Mouse (Mus musculus) embryo, embryonic 9.5 days (tissue): ENCODE results near the gene 4921517D22Rik.
"Not testable (repeated sequence)": the region's sequence is repeated elsewhere in the genome, so short reads cannot be mapped to it uniquely, and the experiment has no call there.

ENCODE experiments used
- DNase-seq: peaks from one replicate; pipeline ENCODE4 v3.0.0-alpha.2; 2017; ENCODE audit errors: extremely low spot score

4921517D22Rik gene

GRCm38 (mm10) chr13:59694008-59694407, at the start of gene 4921517D22Rik:
TSS of gene 4921517D22Rik (minus strand) at chr13:59694108.
- no peak for DNase-seq

- DNase-seq, result no peak
Observed at GRCm38 (mm10) chr13:59741697-59742096, 47.8 kb upstream of the 4921517D22Rik start.

DNA sequence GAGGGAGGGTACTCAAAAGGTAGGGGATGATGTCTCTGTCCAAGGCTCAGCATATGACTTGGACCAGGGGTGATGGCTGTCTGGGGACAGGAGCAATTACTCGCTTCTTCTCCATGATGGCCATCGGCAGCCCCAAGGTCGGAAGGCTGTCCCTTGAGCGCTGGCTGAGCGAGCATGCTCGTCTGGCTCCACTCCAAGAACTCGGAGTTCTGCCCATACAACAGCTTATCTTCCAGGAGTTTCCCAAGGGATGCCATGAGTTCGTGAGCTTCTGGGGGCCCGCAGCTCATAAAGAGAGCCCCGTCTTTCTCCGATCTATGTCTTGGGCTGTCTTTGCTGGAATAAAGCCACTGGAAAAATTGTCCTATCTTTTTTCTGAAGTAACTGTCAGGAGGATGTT, 47.2 kb upstream of the 4921517D22Rik start:
- no peak for DNase-seq

GRCm38 (mm10) chr13:59739397-59739796, 45.5 kb upstream of the 4921517D22Rik start:
- DNase-seq, result no peak

GRCm38 (mm10) chr13:59738455-59738854, 44.5 kb upstream of the 4921517D22Rik start:
- DNase-seq, result no peak

DNA sequence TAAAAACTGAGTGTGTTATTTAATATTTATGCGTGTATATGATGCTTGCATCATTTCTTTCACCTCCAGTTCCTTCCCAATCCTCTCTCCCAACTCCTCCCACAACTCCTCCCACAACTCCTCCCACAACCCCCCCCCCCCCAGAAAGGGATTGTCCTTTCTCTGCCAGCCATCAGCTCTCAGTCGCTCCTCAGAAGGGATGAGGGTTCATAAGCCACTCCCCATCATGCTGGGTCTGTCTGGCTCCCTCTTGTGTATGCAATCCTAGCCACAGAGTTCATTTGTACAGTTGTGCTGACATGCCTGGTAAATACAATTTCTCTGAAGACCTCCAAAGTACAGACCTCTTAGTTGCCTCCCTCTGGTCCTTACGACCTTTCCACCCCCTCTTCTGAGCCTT, 41.3 kb upstream of the 4921517D22Rik start:
- DNase-seq, result peak; percentile 34

DNA sequence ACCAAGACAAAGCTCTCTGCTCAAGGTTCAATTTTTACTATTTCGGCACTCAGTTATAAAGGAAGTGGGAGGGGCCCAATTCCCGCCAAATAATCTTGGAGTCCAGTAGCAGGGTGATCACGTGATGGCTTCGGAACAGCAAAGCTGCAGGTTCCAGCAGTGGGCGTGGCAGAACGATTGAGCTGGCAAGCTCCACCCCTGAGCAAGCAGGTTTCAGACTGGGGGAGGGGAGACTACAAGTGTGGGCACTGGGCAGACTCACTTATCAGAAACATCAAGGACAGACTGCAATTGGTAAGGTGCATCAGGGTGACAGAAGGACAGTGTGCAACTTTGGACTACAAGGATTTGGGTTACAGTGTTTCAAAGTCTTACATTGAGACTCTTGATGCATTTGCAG, 40.4 kb upstream of the 4921517D22Rik start:
- not testable (repeated sequence) for DNase-seq

DNA sequence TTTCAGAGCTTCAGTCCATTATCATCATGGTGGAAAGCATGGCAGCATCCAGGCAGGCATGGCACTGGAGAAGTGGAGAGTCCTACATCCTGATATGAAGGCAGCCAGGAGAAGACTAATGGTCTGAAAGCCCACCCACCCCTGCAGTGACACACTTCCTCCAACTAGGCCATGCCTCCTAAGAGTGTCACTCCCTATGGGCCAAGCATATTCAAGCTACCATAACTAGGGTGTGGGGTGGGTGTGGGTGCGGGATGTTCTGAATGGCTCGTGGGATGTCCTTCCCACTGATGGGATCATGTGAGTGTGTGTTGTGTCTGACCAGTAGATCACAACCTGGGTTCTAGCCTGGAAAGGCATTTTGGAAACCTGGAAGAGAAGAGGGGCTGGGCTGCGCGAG, 40.0 kb upstream of the 4921517D22Rik start:
- DNase-seq, result no peak

GRCm38 (mm10) chr13:59731652-59732051, 37.7 kb upstream of the 4921517D22Rik start, which contains the start of gene Spata31d1d:
TSS of gene Spata31d1d (minus strand) at chr13:59731752.
- DNase-seq, result no peak

- DNase-seq, result peak; percentile 87
Observed at GRCm38 (mm10) chr13:59728378-59729093, 34.6 kb upstream of the 4921517D22Rik start.

DNA sequence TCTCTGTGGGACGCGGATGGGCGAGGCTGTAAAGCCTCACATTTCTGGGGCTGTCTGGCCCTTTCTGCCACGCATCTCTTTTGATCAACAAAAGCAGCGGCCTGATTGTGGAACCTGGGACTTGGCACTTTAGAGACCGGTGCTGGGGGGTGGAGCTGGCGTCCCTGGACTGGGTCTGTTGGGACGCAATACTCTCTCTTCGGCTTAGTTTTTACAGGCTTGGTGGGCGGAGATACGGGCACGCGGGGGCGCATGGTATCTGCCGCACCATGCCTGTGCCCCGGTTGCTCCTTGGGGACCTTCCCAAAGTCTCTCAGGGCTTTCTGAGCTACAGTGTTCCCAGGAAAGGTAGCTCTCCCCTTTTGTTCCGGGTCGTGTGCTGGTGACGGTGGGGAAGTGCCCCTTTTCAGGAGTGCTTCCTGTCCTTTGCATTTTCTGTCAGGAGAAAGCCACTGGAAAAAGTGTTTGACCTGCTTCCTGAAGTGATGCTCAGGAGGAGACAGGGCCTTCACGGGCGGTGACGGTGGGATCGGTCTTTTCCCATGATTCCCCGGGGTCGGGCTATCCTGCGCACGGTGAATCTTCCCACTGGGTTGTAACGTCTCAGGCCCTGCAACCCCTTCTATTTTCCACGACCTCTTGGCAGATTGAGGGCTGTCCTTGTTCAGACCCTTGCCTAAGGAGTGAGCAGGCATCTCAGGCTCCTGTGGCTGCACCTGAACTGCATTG, 32.4 kb upstream of the 4921517D22Rik start:
- DNase-seq, result no peak

GRCm38 (mm10) chr13:59722089-59722488, 28.2 kb upstream of the 4921517D22Rik start:
- not testable (repeated sequence) for DNase-seq

- DNase-seq, result no peak
Observed at GRCm38 (mm10) chr13:59719475-59719874, 25.6 kb upstream of the 4921517D22Rik start.

DNA sequence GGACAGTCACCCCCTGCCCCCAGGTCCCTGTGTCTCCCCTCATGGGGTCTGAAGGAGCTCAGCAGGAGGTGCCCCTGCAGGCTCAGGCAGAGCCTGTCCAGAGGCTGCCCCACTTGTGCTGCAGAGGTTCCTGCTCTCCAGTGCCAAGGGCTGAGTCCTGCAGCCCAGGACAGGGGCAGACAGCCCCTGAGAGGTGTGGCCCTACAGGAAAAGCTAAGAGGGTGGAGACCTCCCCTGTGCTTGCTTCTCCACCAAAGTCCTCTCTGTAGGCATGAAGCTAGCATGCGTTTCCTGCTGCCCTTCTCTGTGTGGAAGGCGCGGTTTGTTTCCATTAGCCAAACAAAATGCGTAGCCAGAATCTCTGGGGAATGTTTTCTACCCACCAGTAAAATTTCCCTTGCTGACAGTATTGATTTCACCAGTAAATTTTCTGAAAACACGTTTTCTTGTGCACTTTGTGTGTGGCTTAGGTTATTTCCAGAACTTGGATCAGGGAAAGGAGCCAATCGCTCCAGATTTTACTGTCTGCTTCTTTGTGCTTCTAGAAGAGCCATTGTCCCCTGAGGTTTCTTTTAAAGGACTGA, 25.0 kb upstream of the 4921517D22Rik start:
- not testable (repeated sequence) for DNase-seq

DNA sequence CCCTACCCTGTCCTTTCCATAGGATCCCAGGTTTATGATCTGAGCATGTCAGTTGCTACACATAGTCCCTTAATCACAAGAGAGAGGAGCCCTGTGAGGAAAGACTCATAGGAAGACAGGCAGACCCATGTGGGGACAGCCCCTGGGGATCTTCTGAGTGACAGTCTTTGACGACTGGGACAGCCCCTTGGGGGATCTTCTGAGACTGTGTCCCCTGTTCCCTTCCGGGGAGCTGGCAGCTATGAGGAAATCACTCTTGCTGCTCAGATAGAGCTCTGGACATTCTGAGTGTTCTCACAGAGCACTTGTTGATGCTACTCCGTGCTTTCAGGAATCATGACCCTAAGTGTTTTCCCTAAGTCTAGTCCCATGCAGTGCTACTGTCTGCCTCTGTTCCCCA, 19.8 kb upstream of the 4921517D22Rik start:
- no peak for DNase-seq

- DNase-seq, result not testable (repeated sequence)
Observed at GRCm38 (mm10) chr13:59711984-59712383, 18.1 kb upstream of the 4921517D22Rik start, which contains the start of gene Spata31d1b. TSS of gene Spata31d1b (plus strand) at chr13:59712284.

DNA sequence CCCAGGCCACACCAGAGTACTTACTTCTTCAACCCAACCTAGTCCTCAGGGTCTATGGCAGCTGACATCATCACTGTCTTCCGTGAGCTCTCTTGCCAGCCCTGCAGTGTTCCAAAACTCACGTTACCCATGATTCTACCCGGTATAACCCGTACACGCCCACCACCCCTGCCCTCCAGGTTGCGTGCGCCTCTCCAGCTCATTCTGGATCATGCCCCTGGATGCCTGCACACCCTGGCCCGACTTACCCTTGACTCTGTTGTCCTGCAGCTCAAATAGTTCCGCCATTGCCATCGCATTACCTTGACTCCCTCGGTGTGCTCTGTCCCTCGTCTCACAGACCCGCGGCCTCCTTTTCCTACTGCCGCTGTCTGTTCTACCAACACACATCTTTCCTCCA, 16.3 kb upstream of the 4921517D22Rik start, which contains the start of gene Spata31d1a:
Spata31d1a (minus strand) TSS at position 101 of the 400 bp plus-strand sequence.
- DNase-seq, result no peak

DNA sequence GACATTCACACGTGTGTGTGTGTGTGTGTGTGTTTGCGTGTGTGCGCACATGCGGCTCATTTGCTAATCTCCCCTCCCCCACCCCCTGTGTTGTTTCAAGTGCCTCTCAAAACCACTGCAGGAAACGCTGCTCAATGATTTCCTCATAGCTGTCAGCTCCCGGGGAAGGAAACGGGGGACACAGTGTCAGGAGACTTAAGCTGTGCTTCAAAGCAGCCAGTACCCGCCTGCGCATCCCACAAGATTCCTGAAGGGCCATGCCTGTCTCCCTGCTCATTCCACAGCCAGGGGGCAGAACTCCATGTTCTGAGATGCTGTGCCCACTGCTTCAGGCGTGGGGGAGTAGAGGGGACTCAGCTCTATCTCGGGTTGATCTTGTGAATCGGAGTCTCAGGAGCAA, 10.7 kb upstream of the 4921517D22Rik start:
- peak; percentile 22 for DNase-seq

DNA sequence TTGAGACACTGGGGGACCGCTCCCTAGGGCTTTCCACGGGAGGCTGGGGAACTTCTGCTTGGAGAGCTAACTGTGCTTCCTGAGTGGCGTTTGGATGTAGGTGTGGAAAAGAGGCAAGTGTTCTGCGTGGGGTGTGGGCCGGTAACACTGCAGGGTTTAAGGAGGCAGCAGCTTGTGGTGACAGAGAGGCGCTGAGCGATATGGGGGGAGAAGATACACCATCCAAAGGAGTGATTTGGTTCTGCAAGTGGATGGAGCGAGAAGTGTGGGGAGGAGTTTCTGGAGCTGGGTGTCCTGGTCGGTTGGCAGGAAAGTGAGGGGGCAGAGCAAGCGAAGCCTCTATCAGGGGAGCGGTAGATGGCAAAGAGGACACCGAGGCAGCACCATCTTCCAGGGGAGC, 9.6 kb upstream of the 4921517D22Rik start:
- no peak for DNase-seq

DNA sequence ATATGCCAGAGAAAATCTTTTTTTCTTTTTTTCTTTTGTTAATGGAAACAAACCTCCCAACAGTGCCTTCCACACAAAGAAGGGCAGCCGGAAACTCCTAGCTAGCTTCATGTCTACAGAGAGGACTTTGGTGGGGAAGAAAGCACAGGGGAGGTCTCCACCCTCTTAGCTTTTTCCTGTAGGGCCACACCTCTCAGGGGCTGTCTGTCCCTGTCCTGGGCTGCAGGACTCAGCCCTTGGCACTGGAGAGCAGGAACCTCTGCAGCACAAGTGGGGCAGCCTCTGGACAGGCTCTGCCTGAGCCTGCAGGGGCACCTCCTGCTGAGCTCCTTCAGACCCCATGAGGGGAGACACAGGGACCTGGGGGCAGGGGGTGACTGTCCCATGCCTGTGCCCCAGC, 6.2 kb upstream of the 4921517D22Rik start:
- DNase-seq, result not testable (repeated sequence)

GRCm38 (mm10) chr13:59699131-59699530, 5.2 kb upstream of the 4921517D22Rik start:
- DNase-seq, result no peak

GRCm38 (mm10) chr13:59695781-59696180, 1.9 kb upstream of the 4921517D22Rik start:
- no peak for DNase-seq
